Mouse (Mus musculus) C2C12 (cell line): ENCODE results near the gene Faap100. TPM values are rescaled to one million over a fixed set of nuclear protein-coding genes. Genes with fewer than 3 reads are reported as not detected.
A peak's percentile ranks its signal among the peaks of the same experiment; 100 is the strongest.
"Not testable (repeated sequence)": the region's sequence is repeated elsewhere in the genome, so short reads cannot be mapped to it uniquely, and the experiment has no call there.

Experiments used
- H3K27me3 ChIP-seq: one replicate; pipeline ENCODE4 v1.6.1; 2011; ENCODE audit not compliant: control insufficient read depth, insufficient read depth, insufficient read length
- H3K36me3 ChIP-seq: one replicate; pipeline ENCODE4 v1.6.1; 2011; ENCODE audit not compliant: control insufficient read depth, insufficient read depth
- H3K4me3 ChIP-seq: one replicate; pipeline ENCODE4 v1.5.1; 2011; ENCODE audit warnings: mild to moderate bottlenecking, control low read depth; ENCODE audit not compliant: poor library complexity, insufficient read depth, severe bottlenecking
- H3K79me2 ChIP-seq: one replicate; pipeline ENCODE4 v1.6.1; 2011; ENCODE audit not compliant: control insufficient read depth, insufficient read depth
- H3K79me3 ChIP-seq: one replicate; pipeline ENCODE4 v1.6.1; 2011; ENCODE audit warnings: low read depth, control low read depth
- H3ac ChIP-seq: one replicate; pipeline ENCODE3; 2011; ENCODE audit warnings: low read depth; ENCODE audit not compliant: control insufficient read depth, insufficient read length
- CEBPB ChIP-seq: IDR thresholded peaks from one replicate; pipeline ENCODE4 v1.6.1; 2011; ENCODE audit warnings: low read depth, mild to moderate bottlenecking, control low read depth, moderate library complexity
- CTCF ChIP-seq: IDR thresholded peaks from one replicate; pipeline ENCODE4 v1.5.1; 2011; ENCODE audit not compliant: control insufficient read depth, insufficient read depth, insufficient read length
- FOSL1 ChIP-seq: IDR thresholded peaks from one replicate; pipeline ENCODE4 v1.8.0; 2011; ENCODE audit warnings: mild to moderate bottlenecking, low read length; ENCODE audit not compliant: poor library complexity, insufficient read depth, severe bottlenecking
- MAX ChIP-seq: IDR thresholded peaks from one replicate; pipeline ENCODE4 v1.6.1; 2011; ENCODE audit warnings: mild to moderate bottlenecking, control low read depth
- MYOD1 ChIP-seq: IDR thresholded peaks from one replicate; pipeline ENCODE4 v1.6.1; 2011; ENCODE audit warnings: low read depth; ENCODE audit not compliant: control insufficient read depth, insufficient read length
- MYOG ChIP-seq: IDR thresholded peaks from one replicate; pipeline ENCODE4 v1.6.1; 2011; ENCODE audit not compliant: control insufficient read depth, insufficient read length; ENCODE audit errors: extremely low read depth
- USF1 ChIP-seq: IDR thresholded peaks from one replicate; pipeline ENCODE4 v1.6.1; 2011; ENCODE audit warnings: low read depth, mild to moderate bottlenecking, control low read depth, moderate library complexity
- polyA plus RNA-seq: library from polyadenylated mRNA; unstranded; fragments of >200 nt; fragmentation: generic; extraction: Trizol; gene quantifications from one replicate; pipeline ENCODE4 v1.2.1, GENCODE M21; 2012; ENCODE audit warnings: missing spikeins

Gene Faap100
- polyA plus RNA-seq, 1 experiment: 18.0 TPM

GRCm38 (mm10) chr11:120347791-120348683 lies 30.5 kb downstream of the Faap100 start, which contains the start of gene Actg1:
Gene Actg1, minus strand, starts transcription at chr11:120348542.
- peak within 1 kb of the TSS; percentile 92 for H3ac ChIP-seq
- peaks cover 31% of the 10 kb centered on the region for H3K79me3 ChIP-seq
- no peaks in the 10 kb centered on the region for H3K27me3 ChIP-seq
- H3K36me3 ChIP-seq: peaks cover 21% of the 10 kb centered on the region
- H3K79me2 ChIP-seq: peaks cover 63% of the 10 kb centered on the region
- TF ChIP-seq CTCF: no peak
- TF ChIP-seq USF1: peak; percentile 51
- peak within 1 kb of the TSS; percentile 99 for H3K4me3 ChIP-seq

GRCm38 (mm10) chr11:120347301-120347700 lies 31.3 kb downstream of the Faap100 start:
- peaks cover 21% of the 10 kb centered on the region for H3K36me3 ChIP-seq
- peak overlapping the region; percentile 60 for H3ac ChIP-seq
- H3K79me3 ChIP-seq: peaks cover 31% of the 10 kb centered on the region
- TF ChIP-seq CEBPB (no peak), MAX (no peak), CTCF (no peak), MYOG (no peak), FOSL1 (no peak), USF1 (no peak), MYOD1 (no peak)
- peaks cover 63% of the 10 kb centered on the region for H3K79me2 ChIP-seq
- peak overlapping the region; percentile 99 for H3K4me3 ChIP-seq
- no peaks in the 10 kb centered on the region for H3K27me3 ChIP-seq

- Histone ChIP-seq H3K4me3 (peak overlapping the region; percentile 82), H3K36me3 (peaks cover 21% of the 10 kb centered on the region), H3ac (peak overlapping the region; percentile 69), H3K79me3 (peaks cover 29% of the 10 kb centered on the region), H3K79me2 (peaks cover 56% of the 10 kb centered on the region)
- not testable (repeated sequence) for H3K27me3 ChIP-seq
Measured at GRCm38 (mm10) chr11:120346383-120347034, 32.1 kb downstream of the Faap100 start.

DNA sequence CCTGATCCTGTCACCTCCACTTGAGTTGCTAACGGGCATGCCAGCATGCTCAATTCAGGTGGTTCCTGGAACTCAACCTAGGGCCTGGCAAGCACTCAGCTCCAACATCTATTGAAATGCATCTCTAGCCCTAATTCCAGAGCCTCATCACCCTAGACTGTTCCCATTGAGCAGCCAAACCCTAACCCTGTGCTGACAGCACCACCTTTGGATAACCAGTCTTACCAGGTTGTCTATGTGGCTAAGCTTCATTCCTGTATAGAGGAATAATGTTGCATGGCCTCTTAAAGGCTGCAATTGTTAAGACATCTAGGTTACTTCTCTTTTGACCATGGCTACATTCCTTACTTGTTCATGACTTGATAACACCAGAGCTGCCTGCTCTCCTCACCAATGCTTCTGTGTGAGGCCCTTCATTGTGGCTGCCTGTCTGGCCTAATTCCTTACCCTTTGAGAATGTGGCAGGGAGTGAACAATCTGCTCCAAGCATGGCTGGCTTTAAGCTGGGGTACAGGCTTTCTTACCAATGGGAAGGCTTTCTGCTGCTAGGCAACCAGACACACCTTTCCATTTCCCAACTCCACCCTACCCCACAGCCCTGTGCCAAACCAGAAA lies 33.4 kb downstream of the Faap100 start:
- Histone ChIP-seq H3K27me3 (no peaks in the 10 kb centered on the region), H3K79me2 (peaks cover 45% of the 10 kb centered on the region), H3K4me3 (peak overlapping the region; percentile 38), H3K79me3 (peaks cover 29% of the 10 kb centered on the region), H3ac (peak overlapping the region; percentile 78), H3K36me3 (peaks cover 21% of the 10 kb centered on the region)
- TF ChIP-seq CTCF: no peak
- no peak for TF ChIP-seq MAX
- TF ChIP-seq FOSL1: no peak
- TF ChIP-seq CEBPB: no peak
- no peak for TF ChIP-seq MYOG
- no peak for TF ChIP-seq MYOD1
- no peak for TF ChIP-seq USF1

- H3ac ChIP-seq: no peak overlapping the region
- peak overlapping the region; percentile 38 for H3K4me3 ChIP-seq
- no peaks in the 10 kb centered on the region for H3K27me3 ChIP-seq
- H3K79me2 ChIP-seq: peaks cover 41% of the 10 kb centered on the region
- TF ChIP-seq FOSL1 (no peak), MYOG (no peak), MAX (no peak), CEBPB (no peak), USF1 (no peak), MYOD1 (no peak), CTCF (no peak)
- peaks cover 28% of the 10 kb centered on the region for H3K79me3 ChIP-seq
- peaks cover 21% of the 10 kb centered on the region for H3K36me3 ChIP-seq
Measured at GRCm38 (mm10) chr11:120344310-120344920, 34.1 kb downstream of the Faap100 start.
